Mouse (Mus musculus): Measurements from ENCODE around the gene Taf1d. TPM values are rescaled to one million over a fixed set of nuclear protein-coding genes. Genes with fewer than 3 reads are reported as not detected.

Gene Taf1d
- 62.6 and 83.9 TPM in 2 replicates for polyA plus RNA-seq (2015; fragmentation: Nextera tagmentation; extraction: Ambion mirVana)

DNA sequence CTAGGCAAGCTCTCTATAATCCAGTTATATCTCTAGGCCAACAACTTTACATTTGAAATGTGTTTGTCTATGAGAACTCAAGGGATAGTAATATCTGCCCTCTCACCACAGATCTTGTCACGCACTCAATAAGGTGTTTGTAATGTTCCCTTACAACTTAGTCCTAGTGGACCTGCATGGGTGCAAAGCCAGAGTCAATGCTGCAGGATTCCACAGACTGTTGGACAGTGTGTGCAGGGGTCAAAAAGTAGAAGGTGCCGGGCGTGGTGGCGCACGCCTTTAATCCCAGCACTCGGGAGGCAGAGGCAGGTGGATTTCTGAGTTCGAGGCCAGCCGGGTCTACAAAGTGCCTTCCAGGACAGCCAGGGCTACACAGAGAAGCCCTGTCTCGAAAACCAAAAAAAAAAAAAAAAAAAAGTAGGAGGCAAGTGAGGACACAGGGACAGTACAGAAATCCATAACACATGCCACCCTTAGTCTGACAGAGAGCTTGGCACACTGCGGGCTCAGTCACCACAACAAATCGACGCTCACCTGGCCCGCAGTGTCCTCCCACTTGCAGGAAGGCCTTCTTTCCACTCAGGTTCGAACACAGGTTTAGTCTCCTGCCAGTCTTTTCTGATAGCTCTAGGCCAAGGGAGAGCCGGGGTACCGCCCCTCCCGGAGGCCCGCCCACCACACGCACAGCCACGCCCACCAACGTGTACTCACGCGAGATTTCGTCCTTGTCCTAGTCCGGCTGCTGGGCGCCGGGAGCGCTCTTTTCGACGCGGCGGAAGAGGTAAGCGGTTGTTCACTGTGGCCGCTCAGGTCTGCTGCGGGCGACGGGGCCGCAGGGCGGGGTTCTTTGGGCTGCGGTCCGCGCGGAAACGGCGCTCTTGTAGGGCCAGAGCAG, at the start of gene Taf1d:
Gene Taf1d (plus strand): TSS at position 712 of the 895 bp plus-strand sequence.

DNA sequence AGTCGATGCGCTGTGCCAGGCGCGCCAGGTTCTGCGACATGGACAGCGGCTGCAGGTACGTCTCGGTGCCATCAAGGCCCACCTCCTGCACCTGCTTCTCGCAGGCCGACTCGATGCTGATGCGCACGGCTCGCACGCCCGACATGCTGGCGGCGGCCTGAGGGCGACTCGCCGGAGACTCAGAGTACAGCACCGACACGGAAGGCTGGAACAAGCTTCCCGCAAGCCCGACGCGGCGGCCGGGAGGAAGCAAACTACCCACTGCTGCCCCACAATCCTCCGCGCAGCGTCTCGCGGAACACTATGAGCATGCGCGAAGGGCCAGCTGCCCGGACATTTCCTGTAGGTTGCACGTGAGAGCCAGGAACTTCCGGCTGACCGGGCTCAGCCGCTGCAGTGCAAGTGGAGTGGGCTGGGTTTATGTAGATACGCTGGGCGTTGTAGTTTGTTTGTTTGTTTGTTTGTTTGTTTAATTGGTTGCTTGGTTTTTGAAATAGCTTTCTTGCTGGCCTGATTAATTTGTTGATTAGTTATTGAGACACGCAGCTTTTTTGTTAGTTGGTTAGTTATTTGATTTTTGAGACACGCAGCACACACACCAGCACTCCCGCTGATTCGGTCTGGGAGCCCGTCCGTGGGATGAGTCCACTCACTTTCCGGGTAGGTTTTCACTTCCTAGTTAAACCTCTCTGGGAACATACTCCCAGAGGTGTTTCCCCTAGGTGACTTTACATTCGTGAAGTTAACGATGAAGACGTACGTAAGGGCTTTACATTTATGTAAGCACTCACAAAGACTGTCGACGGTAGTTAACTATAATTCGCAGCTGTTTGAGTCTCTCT, 26.1 kb upstream of the Taf1d start, which contains the start of gene Med17:
Gene Med17 (minus strand): TSS at position 283 of the 842 bp plus-strand sequence.

DNA sequence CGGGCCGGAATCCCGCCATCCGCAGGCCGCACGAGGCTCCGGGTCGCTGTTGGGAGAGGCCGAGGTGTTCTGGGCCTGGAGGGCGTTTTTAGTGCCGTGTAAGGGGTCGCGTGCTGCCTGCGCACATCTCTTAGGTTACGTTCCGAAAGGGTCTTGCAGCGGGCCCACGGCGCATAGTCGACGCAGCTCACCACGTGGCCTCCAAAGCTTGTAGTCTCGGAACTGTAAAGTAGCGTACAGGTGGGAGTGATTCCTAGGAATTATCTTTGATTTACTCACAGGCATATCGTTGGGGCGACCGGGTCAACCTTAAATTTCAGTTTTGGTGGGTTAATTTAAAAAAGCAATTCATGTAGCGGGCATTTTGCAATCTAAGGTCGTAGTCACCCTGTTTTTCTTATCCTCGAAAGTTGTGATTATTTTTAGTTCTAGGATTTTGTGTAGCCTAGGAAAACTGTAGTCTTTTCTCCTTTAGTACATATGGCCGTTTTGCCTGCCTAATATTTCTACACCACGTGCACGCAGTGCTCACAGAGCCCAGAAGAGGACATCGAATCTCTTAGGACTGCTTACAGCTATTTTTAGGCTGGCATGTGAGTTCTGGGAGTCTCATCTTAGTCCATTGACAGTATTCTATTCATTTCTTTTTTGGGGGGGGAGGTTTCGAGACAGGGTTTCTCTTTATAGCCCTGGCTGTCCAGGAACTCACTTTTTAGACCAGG, 545 bp downstream of the Taf1d start, which contains the start of gene 4931406C07Rik:
Gene 4931406C07Rik (minus strand): TSS at position 51 of the 722 bp plus-strand sequence.

DNA sequence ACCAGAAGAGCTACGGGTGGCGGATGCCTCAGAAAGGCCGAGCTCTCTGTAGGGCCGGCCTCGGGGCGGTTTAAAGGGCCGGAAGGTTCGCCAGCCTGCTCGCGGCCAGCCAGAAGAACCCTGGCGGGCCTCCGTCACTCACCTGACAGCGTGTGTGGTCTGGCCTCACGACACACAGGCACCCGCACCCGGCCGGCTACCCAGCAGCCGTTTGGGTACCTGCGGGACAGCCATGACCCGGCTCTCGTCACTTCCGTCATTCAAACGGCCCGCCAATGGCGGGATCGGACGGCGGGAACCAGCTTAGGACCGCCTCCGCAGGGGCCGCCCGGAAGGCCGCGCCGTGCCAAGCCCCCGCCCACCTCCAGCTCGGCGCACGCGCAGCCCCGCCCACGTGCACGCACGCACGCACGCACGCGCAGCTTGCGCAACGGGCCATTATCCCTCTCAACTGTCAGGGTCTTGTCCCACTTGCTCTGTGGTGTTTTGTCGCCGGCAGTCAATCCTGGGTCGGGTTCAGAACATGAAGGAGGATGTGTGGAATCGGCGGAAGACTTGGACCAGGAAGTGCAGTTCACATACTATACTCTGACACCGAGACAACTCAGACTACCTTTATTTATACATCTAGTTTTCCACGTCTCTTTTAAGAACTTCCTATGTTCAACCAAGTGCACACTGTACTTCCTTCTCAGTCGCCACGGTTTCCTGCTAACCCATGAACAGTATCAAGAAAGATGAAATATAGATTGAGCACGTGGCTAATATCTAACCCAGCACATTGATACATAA, 51.7 kb downstream of the Taf1d start, which contains the start of gene Cep295:
Gene Cep295 (minus strand): TSS at position 305 of the 792 bp plus-strand sequence.

Small RNAs within 50 kb of the gene (microRNA-seq; reads per million reads assigned to microRNA genes)
- gene Gm49349 (ENCODE audit: borderline replicate concordance, insufficient number of aligned reads) (not detected), gene mmu-mir-7650 (ENCODE audit: borderline replicate concordance, insufficient number of aligned reads) (not detected)

Other genes starting within 250 kb of the Taf1d start
- 0.04 TPM in 1 of 2 replicates, not detected in the other for gene Hephl1, start 194.1 kb upstream of the Taf1d start, polyA plus RNA-seq (2015; fragmentation: Nextera tagmentation; extraction: Ambion mirVana)
- gene Vstm5, start 67.2 kb upstream of the Taf1d start, polyA plus RNA-seq (2015; fragmentation: Nextera tagmentation; extraction: Ambion mirVana): 1.9 and 2.4 TPM in 2 replicates
- 25.0 and 34.3 TPM in 2 replicates for gene Med17, start 26.3 kb upstream of the Taf1d start, polyA plus RNA-seq (2015; fragmentation: Nextera tagmentation; extraction: Ambion mirVana)
- 11.6 and 15.4 TPM in 2 replicates for gene 4931406C07Rik, start 234 bp downstream of the Taf1d start, polyA plus RNA-seq (2015; fragmentation: Nextera tagmentation; extraction: Ambion mirVana)
- 4.5 and 7.8 TPM in 2 replicates for gene Cep295, start 51.6 kb downstream of the Taf1d start, polyA plus RNA-seq (2015; fragmentation: Nextera tagmentation; extraction: Ambion mirVana)
- gene Smco4, start 187.2 kb downstream of the Taf1d start, polyA plus RNA-seq (2015; fragmentation: Nextera tagmentation; extraction: Ambion mirVana): 1.4 and 2.7 TPM in 2 replicates

Data from adrenal gland, postnatal 0 days (tissue).